Mouse (Mus musculus): ENCODE data around the gene Teddm2.

GRCm38 (mm10) chr1:153891442-153891841 lies 8.6 kb downstream of the Teddm2 start, which contains the start of gene Teddm1a:
- TF ChIP-seq POLR2A (IDR thresholded peaks at IDR 0.05; ENCODE audit: control insufficient read depth, extremely low read depth, insufficient read depth, low read length, poor library complexity): no peak
- no peak for TF ChIP-seq CTCF (IDR thresholded peaks at IDR 0.05; ENCODE audit: borderline replicate concordance, control insufficient read depth, extremely low read depth, insufficient read depth, low read length, poor library complexity)

Measured in thymus, adult 2 months (tissue).